Mouse (Mus musculus) neural tube, embryonic 11.5 days (tissue): Measurements from ENCODE around the gene Poc5. TPM values are rescaled to one million over a fixed set of nuclear protein-coding genes. Genes with fewer than 3 reads are reported as not detected.

Source experiments
- ATAC-seq: fragments of 200-750 bp; cut with Nextera tagmentation; 2 replicates; pipeline ENCODE4 v1.8.0; 2017; ENCODE audit warnings: moderate number of reproducible peaks, mild to moderate bottlenecking, moderate TSS enrichment, moderate library complexity; ENCODE audit not compliant: insufficient read depth, low FRiP score, low TSS enrichment
- DNase-seq: peaks from one replicate; pipeline ENCODE4 v3.0.0-alpha.2; 2015; ENCODE audit warnings: low spot score
- H3K27ac ChIP-seq: fragments of 300-500 bp; sonication (generic); 2 replicates; pipeline ENCODE4 v1.5.1; 2014; ENCODE audit warnings: low read depth, mild to moderate bottlenecking, low read length
- H3K27me3 ChIP-seq: fragments of 300-500 bp; sonication (generic); 2 replicates; pipeline ENCODE4 v1.6.1; 2014; ENCODE audit warnings: mild to moderate bottlenecking, low read length, mixed read lengths; ENCODE audit not compliant: control insufficient read depth, insufficient read depth
- H3K36me3 ChIP-seq: fragments of 300-500 bp; sonication (generic); 2 replicates; pipeline ENCODE4 v1.6.1; 2014; ENCODE audit warnings: mild to moderate bottlenecking, low read length, moderate library complexity, mixed read lengths; ENCODE audit not compliant: control insufficient read depth, insufficient read depth
- H3K4me1 ChIP-seq: fragments of 300-500 bp; sonication (generic); 2 replicates; pipeline ENCODE4 v1.6.1; 2014; ENCODE audit warnings: low read length, mixed read lengths; ENCODE audit not compliant: control insufficient read depth, insufficient read depth
- H3K4me2 ChIP-seq: fragments of 300-500 bp; sonication (generic); 2 replicates; pipeline ENCODE4 v1.6.1; 2014; ENCODE audit warnings: low read depth, mild to moderate bottlenecking, moderate library complexity
- H3K4me3 ChIP-seq: fragments of 300-500 bp; sonication (generic); 2 replicates; pipeline ENCODE4 v1.5.1; 2014; ENCODE audit warnings: low read depth, low read length
- H3K9ac ChIP-seq: fragments of 300-500 bp; sonication (generic); 2 replicates; pipeline ENCODE4 v1.6.1; 2014; ENCODE audit warnings: mild to moderate bottlenecking, low read length
- H3K9me3 ChIP-seq: fragments of 300-500 bp; sonication (generic); 2 replicates; pipeline ENCODE4 v1.6.1; 2016; ENCODE audit warnings: low read length; ENCODE audit not compliant: control insufficient read depth
- WGBS: fragments of 180-500 bp; shearing (Covaris S2); extraction: QIAGEN DNeasy Blood & Tissue Kit; methylation state at CpG from one replicate; pipeline ENCODE4 v1.1.7; 2014; 5-methylcytosine and 5-hydroxymethylcytosine counted together
- microRNA-seq: library from miRNA; unstranded; fragments of <30 nt; microRNA quantifications from one replicate; pipeline ENCODE4, GENCODE M21; 2016
- polyA plus RNA-seq: library from polyadenylated mRNA; unstranded; fragments of >200 nt; fragmentation: Nextera tagmentation; extraction: Ambion mirVana; gene quantifications from 2 replicates; pipeline ENCODE4 v1.2.1, GENCODE M21; 2014

Gene Poc5
- polyA plus RNA-seq, 1 experiment from 2014 or later = 27.2 TPM

DNA sequence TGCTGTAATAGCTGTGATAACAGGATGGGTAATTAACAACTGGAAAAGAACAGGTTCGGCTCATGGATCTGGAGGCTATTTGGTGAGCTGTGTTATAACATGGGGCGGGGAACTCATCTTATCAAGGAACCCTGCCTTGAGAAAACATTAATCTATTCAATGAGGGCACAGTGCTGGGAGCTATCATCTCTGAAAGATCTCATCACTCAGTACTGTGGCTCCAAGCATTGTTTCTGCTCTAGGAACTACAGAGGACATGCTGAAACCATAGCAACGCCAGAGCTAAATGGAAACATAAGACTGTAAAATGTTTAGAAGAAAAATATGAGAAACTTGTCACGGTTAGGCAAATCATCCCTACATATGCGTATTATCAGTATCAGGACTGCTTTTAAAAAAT, 69.9 kb downstream of the Poc5 start:
- Histone ChIP-seq H3K4me2 (no peak overlapping the region), H3K9me3 (no peaks in the 10 kb centered on the region), H3K27ac (no peak overlapping the region), H3K4me3 (no peak overlapping the region), H3K36me3 (no peaks in the 10 kb centered on the region), H3K9ac (no peak overlapping the region), H3K27me3 (no peaks in the 10 kb centered on the region), H3K4me1 (no peaks in the 10 kb centered on the region)
- no peak for ATAC-seq
- DNase-seq = no peak
- 95% methylated on average over 5 of the region's 5 CpGs for WGBS

- no peak overlapping the region for H3K9ac ChIP-seq
- H3K27ac ChIP-seq = no peak overlapping the region
- WGBS = 87% methylated on average over 4 of the region's 4 CpGs
- no peaks in the 10 kb centered on the region for H3K4me1 ChIP-seq
- H3K36me3 ChIP-seq = no peaks in the 10 kb centered on the region
- no peak overlapping the region for H3K4me3 ChIP-seq
- H3K9me3 ChIP-seq = no peaks in the 10 kb centered on the region
- DNase-seq = no peak
- no peaks in the 10 kb centered on the region for H3K27me3 ChIP-seq
- no peak overlapping the region for H3K4me2 ChIP-seq
- no peak for ATAC-seq
These were observed 70.5 kb downstream of the Poc5 start for GRCm38 (mm10) chr13:96458606-96459005.

DNA sequence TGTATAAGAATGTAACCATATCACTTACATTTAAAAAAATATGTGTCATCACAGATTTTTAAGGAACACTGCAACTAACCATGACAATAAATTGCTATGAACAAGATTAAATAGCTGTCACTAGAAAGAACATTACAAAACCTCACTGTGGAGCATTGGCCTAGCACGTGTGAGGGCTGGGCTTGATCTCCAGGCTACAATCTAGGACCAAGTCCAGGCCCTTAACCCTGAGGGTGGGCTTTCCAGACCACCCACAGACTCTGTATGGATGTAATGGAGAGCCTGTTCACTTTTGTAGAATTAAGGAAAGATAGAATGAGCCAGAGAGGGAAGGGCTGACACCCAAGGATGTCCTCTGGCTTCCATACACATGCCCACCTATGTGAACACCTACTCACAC, 74.5 kb downstream of the Poc5 start:
- ATAC-seq (no peak), DNase-seq (no peak)
- H3K27ac ChIP-seq = no peak overlapping the region
- no peak overlapping the region for H3K4me2 ChIP-seq
- H3K36me3 ChIP-seq = no peaks in the 10 kb centered on the region
- H3K4me1 ChIP-seq = no peaks in the 10 kb centered on the region
- H3K27me3 ChIP-seq = no peaks in the 10 kb centered on the region
- H3K9ac ChIP-seq = no peak overlapping the region
- H3K4me3 ChIP-seq = no peak overlapping the region
- H3K9me3 ChIP-seq = no peaks in the 10 kb centered on the region
- 79% methylated on average over 1 of the region's 1 CpGs for WGBS

GRCm38 (mm10) chr13:96465315-96465714, 77.2 kb downstream of the Poc5 start:
- H3K4me1 ChIP-seq = no peaks in the 10 kb centered on the region
- no peaks in the 10 kb centered on the region for H3K27me3 ChIP-seq
- no peaks in the 10 kb centered on the region for H3K9me3 ChIP-seq
- ATAC-seq (no peak), DNase-seq (no peak)
- H3K27ac ChIP-seq = no peak overlapping the region
- H3K9ac ChIP-seq = no peak overlapping the region
- H3K36me3 ChIP-seq = no peaks in the 10 kb centered on the region
- WGBS = 43% methylated on average over 5 of the region's 5 CpGs
- no peak overlapping the region for H3K4me3 ChIP-seq
- no peak overlapping the region for H3K4me2 ChIP-seq

Small RNA genes within 50 kb of the gene (microRNA-seq; reads per million reads assigned to microRNA genes)
- gene Gm25213 = not detected

Other genes starting within 250 kb of the Poc5 start
- gene Ankdd1b, start 82.9 kb downstream of the Poc5 start, polyA plus RNA-seq = not detected in 2 replicates
- not detected in 2 replicates for gene Gm17622, start 102.4 kb downstream of the Poc5 start, polyA plus RNA-seq
- gene Polk, start 154.3 kb downstream of the Poc5 start, polyA plus RNA-seq = 6.0 and 6.7 TPM in 2 replicates
- 5.9 and 6.8 TPM in 2 replicates for gene Col4a3bp, start 154.3 kb downstream of the Poc5 start, polyA plus RNA-seq